Mouse (Mus musculus) stomach, postnatal 0 days (tissue): ENCODE data around the gene Dppa5a.

Source experiments
- CTCF ChIP-seq: IDR thresholded peaks from 2 replicates; pipeline ENCODE4 v1.5.1; 2016; ENCODE audit warnings: antibody characterized with exemption, low read depth, mild to moderate bottlenecking, moderate library complexity
- EP300 ChIP-seq: optimal IDR thresholded peaks from 2 replicates; pipeline ENCODE3; 2016; ENCODE audit warnings: antibody characterized with exemption

- TF ChIP-seq CTCF (peak; percentile 76), EP300 (no peak)
Measured at GRCm38 (mm10) chr9:78319499-78319898, 48.5 kb downstream of the Dppa5a start.
